Mouse (Mus musculus) stomach, embryonic 14.5 days (tissue): ENCODE measurements around the gene Zdhhc5. TPM values are rescaled to one million over a fixed set of nuclear protein-coding genes. Genes with fewer than 3 reads are reported as not detected.
"Not testable (repeated sequence)": the region's sequence is repeated elsewhere in the genome, so short reads cannot be mapped to it uniquely, and the experiment has no call there.

Experiments used
- ATAC-seq: fragments of 200-750 bp; cut with Nextera tagmentation; 2 replicates; pipeline ENCODE4 v1.8.0; 2017; ENCODE audit warnings: low read depth, moderate TSS enrichment; ENCODE audit not compliant: insufficient number of reproducible peaks, insufficient read depth, low FRiP score
- H3K27ac ChIP-seq: fragments of 300-500 bp; sonication (generic); 2 replicates; pipeline ENCODE4 v1.5.1; 2014; ENCODE audit warnings: mild to moderate bottlenecking, low read length, moderate library complexity, mixed read lengths
- H3K27me3 ChIP-seq: fragments of 300-500 bp; sonication (generic); 2 replicates; pipeline ENCODE4 v1.6.1; 2014; ENCODE audit warnings: low read length, control low read depth, mixed read lengths; ENCODE audit not compliant: control insufficient read depth, insufficient read depth
- H3K36me3 ChIP-seq: fragments of 300-500 bp; sonication (generic); 2 replicates; pipeline ENCODE4 v1.6.1; 2014; ENCODE audit warnings: mild to moderate bottlenecking, control low read depth, low read length, moderate library complexity, mixed read lengths; ENCODE audit not compliant: control insufficient read depth, insufficient read depth
- H3K4me1 ChIP-seq: fragments of 300-500 bp; sonication (generic); 2 replicates; pipeline ENCODE4 v1.6.1; 2014; ENCODE audit warnings: low read length, control low read depth, mixed read lengths; ENCODE audit not compliant: control insufficient read depth, insufficient read depth
- H3K4me2 ChIP-seq: fragments of 300-500 bp; sonication (generic); replicated peaks from 2 replicates; pipeline ENCODE4 v1.6.1; 2014; ENCODE audit warnings: low read depth, low read length, control low read depth
- H3K4me3 ChIP-seq: fragments of 300-500 bp; sonication (generic); 2 replicates; pipeline ENCODE4 v1.5.1; 2014; ENCODE audit warnings: low read depth, low read length, control low read depth
- H3K9ac ChIP-seq: fragments of 300-500 bp; sonication (generic); replicated peaks from 2 replicates; pipeline ENCODE4 v1.6.1; 2014; ENCODE audit warnings: low read depth, mild to moderate bottlenecking, control low read depth, low read length, moderate library complexity, mixed read lengths
- H3K9me3 ChIP-seq: fragments of 300-500 bp; sonication (generic); 2 replicates; pipeline ENCODE4 v1.6.1; 2016; ENCODE audit warnings: low read depth, low read length, control low read depth; ENCODE audit not compliant: control insufficient read depth
- WGBS: fragments of 180-500 bp; shearing (Covaris S2); extraction: QIAGEN DNeasy Blood & Tissue Kit; methylation state at CpG from one replicate; pipeline ENCODE4 v1.1.7; 2014; 5-methylcytosine and 5-hydroxymethylcytosine counted together
- polyA plus RNA-seq: library from polyadenylated mRNA; unstranded; fragments of >200 nt; fragmentation: Nextera tagmentation; extraction: Ambion mirVana; gene quantifications from 2 replicates; pipeline ENCODE4 v1.2.1, GENCODE M21; 2014

Zdhhc5 gene
- polyA plus RNA-seq, 1 experiment from 2014 or later: 35.9 TPM

GRCm38 (mm10) chr2:84677968-84678880 is 36.8 kb downstream of the Zdhhc5 start, which contains the start of the genes Gm28635 and Med19:
TSS of gene Gm28635 (minus strand) at chr2:84678041.
TSS of gene Med19 (plus strand) at chr2:84678402.
- H3K27ac ChIP-seq: peak within 1 kb of the TSS; percentile 79

GRCm38 (mm10) chr2:84677270-84677967 is 37.6 kb downstream of the Zdhhc5 start:
- peak; percentile 37; the same call in 1 of the 2 replicates for ATAC-seq
- Histone ChIP-seq H3K9me3 (no peaks in the 10 kb centered on the region), H3K4me1 (peaks cover 13% of the 10 kb centered on the region; the same call in 1 of the 2 replicates), H3K4me3 (peak overlapping the region; percentile 98), H3K4me2 (peak overlapping the region; percentile 50), H3K36me3 (peaks cover 12% of the 10 kb centered on the region; the same call in 1 of the 2 replicates), H3K9ac (peak overlapping the region; percentile 39; the same call in 1 of the 2 replicates), H3K27ac (no peak overlapping the region), H3K27me3 (no peaks in the 10 kb centered on the region)
- WGBS: 9% methylated on average over 22 of the region's 22 CpGs

More at GRCm38 (mm10) chr2:84677968-84678880, 36.8 kb downstream of the Zdhhc5 start, which contains the start of the genes Gm28635 and Med19:
- Histone ChIP-seq H3K4me2 (peak within 1 kb of the TSS; percentile 80), H3K4me3 (peak within 1 kb of the TSS; percentile 98), H3K27me3 (no peaks in the 10 kb centered on the region), H3K36me3 (peaks cover 6% of the 10 kb centered on the region; the same call in 1 of the 2 replicates), H3K9ac (peak within 1 kb of the TSS; percentile 77), H3K4me1 (peaks cover 13% of the 10 kb centered on the region; the same call in 1 of the 2 replicates), H3K9me3 (no peaks in the 10 kb centered on the region)
- ATAC-seq: peak; percentile 99
- WGBS: under 1% methylated on average over 44 of the region's 44 CpGs

GRCm38 (mm10) chr2:84671535-84671934 is 43.4 kb downstream of the Zdhhc5 start:
- not testable (repeated sequence) for H3K4me1 ChIP-seq, H3K4me3 ChIP-seq, H3K9me3 ChIP-seq, H3K27me3 ChIP-seq, H3K9ac ChIP-seq, ATAC-seq, H3K27ac ChIP-seq
- 63% methylated on average over 4 of the region's 5 CpGs for WGBS
- Histone ChIP-seq H3K4me2 (0 out of 2 replicates have a peak overlapping the region, but pooled peaks have one; percentile 83), H3K36me3 (peaks cover 19% of the 10 kb centered on the region; the same call in 1 of the 2 replicates)

GRCm38 (mm10) chr2:84670569-84670933 is 44.4 kb downstream of the Zdhhc5 start, which contains the start of gene Selenoh:
TSS of gene Selenoh (minus strand) at chr2:84670770.
- Histone ChIP-seq H3K4me1 (peaks cover 6% of the 10 kb centered on the region; the same call in 1 of the 2 replicates), H3K9ac (peak within 1 kb of the TSS; percentile 73), H3K9me3 (no peaks in the 10 kb centered on the region), H3K4me3 (peak within 1 kb of the TSS; percentile 63), H3K36me3 (peaks cover 19% of the 10 kb centered on the region; the same call in 1 of the 2 replicates), H3K4me2 (peak within 1 kb of the TSS; percentile 83), H3K27me3 (no peaks in the 10 kb centered on the region), H3K27ac (peak within 1 kb of the TSS; percentile 86)
- ATAC-seq: peak; percentile 97
- WGBS: under 1% methylated on average over 20 of the region's 20 CpGs

GRCm38 (mm10) chr2:84669828-84670568 is 45.0 kb downstream of the Zdhhc5 start:
- Histone ChIP-seq H3K4me3 (peak overlapping the region; percentile 63), H3K27me3 (no peaks in the 10 kb centered on the region), H3K4me1 (peaks cover 6% of the 10 kb centered on the region; the same call in 1 of the 2 replicates), H3K9me3 (no peaks in the 10 kb centered on the region), H3K4me2 (peak overlapping the region; percentile 83), H3K27ac (peak overlapping the region; percentile 86), H3K9ac (peak overlapping the region; percentile 73), H3K36me3 (peaks cover 19% of the 10 kb centered on the region; the same call in 1 of the 2 replicates)
- 3% methylated on average over 39 of the region's 39 CpGs for WGBS
- ATAC-seq: peak; percentile 73

- H3K27me3 ChIP-seq: no peaks in the 10 kb centered on the region
- H3K36me3 ChIP-seq: peaks cover 5% of the 10 kb centered on the region; the same call in 1 of the 2 replicates
- H3K9me3 ChIP-seq: no peaks in the 10 kb centered on the region
- H3K4me2 ChIP-seq: no peak overlapping the region
- H3K4me1 ChIP-seq: peaks cover 6% of the 10 kb centered on the region; the same call in 1 of the 2 replicates
- no peak overlapping the region for H3K9ac ChIP-seq
- no peak for ATAC-seq
- 52% methylated on average over 12 of the region's 12 CpGs for WGBS
- no peak overlapping the region for H3K4me3 ChIP-seq
- no peak overlapping the region for H3K27ac ChIP-seq
Observed at GRCm38 (mm10) chr2:84666081-84666480, 48.9 kb downstream of the Zdhhc5 start.

- 19% methylated on average over 2 of the region's 2 CpGs for WGBS
- no peak for ATAC-seq
- H3K27me3 ChIP-seq: no peaks in the 10 kb centered on the region
- H3K9ac ChIP-seq: no peak overlapping the region
- H3K4me1 ChIP-seq: no peaks in the 10 kb centered on the region
- no peak overlapping the region for H3K4me2 ChIP-seq
- H3K36me3 ChIP-seq: no peaks in the 10 kb centered on the region; the same call in 1 of the 2 replicates
- H3K4me3 ChIP-seq: no peak overlapping the region
- no peaks in the 10 kb centered on the region for H3K9me3 ChIP-seq
- no peak overlapping the region for H3K27ac ChIP-seq
Observed at GRCm38 (mm10) chr2:84662866-84663265, 52.1 kb downstream of the Zdhhc5 start.
